Mouse (Mus musculus): ENCODE measurements around the gene Ube2b.

- TF ChIP-seq CTCF (IDR thresholded peaks at IDR 0.05): no peak
- TF ChIP-seq EP300 (IDR thresholded peaks at IDR 0.05): no peak
Observed at GRCm38 (mm10) chr11:51951861-51952420, 48.6 kb downstream of the Ube2b start.
